Comparison of ENCODE assay signal across 17 mouse cellular contexts in genomic region chr9:104297041-104297440, GRCm38 (mm10). TPM values are rescaled to one million over a fixed set of nuclear protein-coding genes. Genes with fewer than 3 reads are reported as not detected.
"Had no signal": no experiment of that assay in that cellular context is flagged by ENCODE, and none has a peak within 500 bp of the region (broad histone marks: within the 10 kb centered on the region; RNA-seq: fewer than 3 reads in every experiment).

No protein-coding gene starts in this region.

- H3K9ac ChIP-seq: lung, embryonic 15.5 days; midbrain, embryonic 13.5 days; midbrain, embryonic 15.5 days; neural tube, embryonic 12.5 days; stomach, embryonic 15.5 days had no signal

- H3K27ac ChIP-seq: lung, embryonic 15.5 days; macrophage; midbrain, embryonic 13.5 days; midbrain, embryonic 15.5 days; neural tube, embryonic 12.5 days; stomach, embryonic 15.5 days; stomach, postnatal 0 days had no signal

- H3K4me2 ChIP-seq: lung, embryonic 15.5 days; midbrain, embryonic 11.5 days; midbrain, embryonic 13.5 days; midbrain, embryonic 15.5 days; neural tube, embryonic 12.5 days; stomach, embryonic 15.5 days had no signal

- DNase-seq: lung, adult 2 months; lung, postnatal 14 days; lung, postnatal 36 days; right cerebral cortex, postnatal 14 days; thymus, adult 2 months; thymus, postnatal 25 days; thymus, postnatal 4 days had no signal

- H3K4me3 ChIP-seq: lung, embryonic 15.5 days; megakaryocyte, embryonic 14.5 days; midbrain, embryonic 13.5 days; midbrain, embryonic 15.5 days; neural tube, embryonic 12.5 days; stomach, embryonic 15.5 days had no signal

- H3K27me3 ChIP-seq: lung, embryonic 15.5 days; midbrain, embryonic 13.5 days; midbrain, embryonic 15.5 days; neural tube, embryonic 12.5 days; stomach, embryonic 15.5 days had no signal

- H3K9me3 ChIP-seq: lung, embryonic 15.5 days; megakaryocyte, embryonic 14.5 days; midbrain, embryonic 13.5 days; midbrain, embryonic 15.5 days; neural tube, embryonic 12.5 days; stomach, embryonic 15.5 days had no signal

- ATAC-seq: lung, postnatal 0 days; midbrain, embryonic 13.5 days; midbrain, embryonic 15.5 days had no signal

- H3K4me1 ChIP-seq: lung, embryonic 15.5 days; megakaryocyte, embryonic 14.5 days; midbrain, embryonic 13.5 days; midbrain, embryonic 15.5 days; neural tube, embryonic 12.5 days; stomach, embryonic 15.5 days had no signal

- H3K36me3 ChIP-seq: lung, embryonic 15.5 days; midbrain, embryonic 13.5 days; midbrain, embryonic 15.5 days; neural tube, embryonic 12.5 days; stomach, embryonic 15.5 days had no signal

RNA-seq across cellular contexts. Expression of gene Acpp, which starts 40.5 kb away (rescaled TPM):
- polyA plus RNA-seq: neural tube, embryonic 12.5 days had no signal
